Mouse (Mus musculus) embryonic fibroblast, embryonic 13.5 days (primary cell): ENCODE measurements around the gene Adk.

Experiments
- CTCF ChIP-seq: IDR thresholded peaks from 2 replicates; pipeline ENCODE4 v1.5.1; 2011; ENCODE audit warnings: mild to moderate bottlenecking, control low read depth, low read length, moderate library complexity, borderline replicate concordance; ENCODE audit not compliant: insufficient read depth
- POLR2A ChIP-seq: IDR thresholded peaks from 2 replicates; pipeline ENCODE4 v1.6.1; 2011; ENCODE audit warnings: low read depth, mild to moderate bottlenecking, control low read depth, low read length, moderate library complexity

DNA sequence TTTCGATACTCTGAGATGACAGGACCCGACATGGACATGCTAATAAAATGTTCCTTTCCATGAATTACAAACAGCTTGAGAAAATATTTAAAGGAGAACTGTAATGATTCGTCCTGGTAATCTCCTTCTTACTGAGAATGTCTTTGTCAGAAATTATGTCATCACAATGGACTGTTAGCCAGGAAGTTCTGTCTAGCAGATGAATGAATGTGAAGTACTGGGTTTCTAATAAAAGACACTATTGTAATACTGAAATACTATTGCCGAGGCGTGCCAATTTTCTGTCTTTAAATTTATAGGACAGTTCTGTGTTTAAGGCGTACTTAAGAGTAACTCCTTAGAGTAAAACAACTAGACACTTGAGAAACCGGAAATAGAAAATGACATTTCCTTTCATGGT, 231.7 kb downstream of the Adk start:
- TF ChIP-seq CTCF, result no peak
- no peak for TF ChIP-seq POLR2A
